In the genomic region with DNA sequence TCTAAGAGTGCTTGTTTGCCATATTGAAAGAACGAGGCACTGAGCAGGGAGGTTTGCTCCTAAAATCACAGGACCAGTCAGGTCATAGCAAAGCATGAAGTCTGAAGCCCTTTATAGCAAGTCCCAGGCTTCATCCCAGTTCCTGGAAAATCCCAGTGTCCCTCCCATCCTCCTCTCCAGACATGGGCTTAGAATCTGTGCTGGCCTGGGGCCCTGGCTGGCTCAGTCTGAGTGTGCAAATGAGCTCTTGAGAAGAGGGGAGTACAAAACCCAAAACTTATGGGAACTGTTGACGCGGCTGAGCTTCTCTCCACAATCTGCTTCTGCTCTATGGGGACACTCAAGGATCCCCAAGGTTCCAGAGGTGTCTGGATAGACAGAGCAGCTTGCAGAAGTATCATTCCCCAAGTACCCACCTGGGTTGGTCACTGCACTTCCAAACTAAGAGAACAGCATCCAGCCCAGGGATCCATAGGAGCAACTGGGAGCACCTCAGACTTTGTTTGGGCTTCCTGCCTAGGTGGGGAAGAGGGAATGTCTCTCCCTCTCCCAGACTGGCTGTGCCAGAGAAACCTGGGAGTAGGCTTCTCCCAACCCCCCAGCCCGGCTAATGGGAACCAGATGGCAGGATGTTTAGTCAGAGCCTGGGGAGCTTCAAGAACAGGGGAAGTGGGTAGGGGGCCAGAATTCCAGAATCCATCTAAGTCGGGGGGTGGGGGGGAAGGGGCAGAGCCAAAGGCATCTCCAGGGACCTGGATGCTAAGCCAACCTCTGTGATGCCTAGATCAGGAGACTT, we compare ENCODE assay signal across 10 mouse cellular contexts. TPM values are rescaled to one million over a fixed set of nuclear protein-coding genes. Genes with fewer than 3 reads are reported as not detected.
DNase-seq lines count a peak whose midpoint lies in the region; ATAC-seq and TF ChIP-seq lines count a peak whose summit lies in the region.
"Had no signal": no experiment of that assay in that cellular context is flagged by ENCODE, and none has a peak within 500 bp of the region (broad histone marks: within the 10 kb centered on the region; RNA-seq: fewer than 3 reads in every experiment).

No protein-coding gene starts in this region.

- peak overlapping the region; percentile 29; the same call in 1 of the 2 replicates for H3K27ac ChIP-seq in kidney, embryonic 16.5 days (ENCODE audit: low read length)
- peak overlapping the region; percentile 63; the same call in 1 of the 2 replicates for H3K27ac ChIP-seq in brown adipose tissue, adult 24 weeks (replicated peaks; ENCODE audit: low read depth, low read length)
- H3K27ac ChIP-seq in heart, embryonic 10.5 days: peak overlapping the region; percentile 59
- H3K27ac ChIP-seq in thymus, adult 2 months (ENCODE audit: control insufficient read depth, insufficient read depth, low read length): no peak overlapping the region

- 71% methylated on average over 4 of the region's 5 CpGs for WGBS in kidney, embryonic 16.5 days
- WGBS in heart, embryonic 10.5 days: 53% methylated on average over 5 of the region's 5 CpGs
- 85% methylated on average over 5 of the region's 5 CpGs for WGBS in thymus, adult 2 months

- no peaks in the 10 kb centered on the region for H3K4me1 ChIP-seq in kidney, embryonic 16.5 days (ENCODE audit: insufficient read depth, low read length)
- peaks cover 2% of the 10 kb centered on the region; the same call in 1 of the 2 replicates for H3K4me1 ChIP-seq in brown adipose tissue, adult 24 weeks (ENCODE audit: control insufficient read depth, insufficient read depth, insufficient read length, low read length)
- H3K4me1 ChIP-seq in heart, embryonic 10.5 days: no peaks in the 10 kb centered on the region
- no peaks in the 10 kb centered on the region for H3K4me1 ChIP-seq in thymus, adult 2 months (replicated peaks; ENCODE audit: control insufficient read depth, insufficient read depth, low read length)

- ATAC-seq in kidney, embryonic 16.5 days (ENCODE audit: low FRiP score, low TSS enrichment): no peak

- H3K4me2 ChIP-seq in kidney, embryonic 16.5 days (replicated peaks; ENCODE audit: low read depth, low read length): no peak overlapping the region

- DNase-seq in kidney, adult 8-10 months: no peak
- DNase-seq in heart, embryonic 10.5 days (ENCODE audit: low spot score): no peak
- DNase-seq in lung, postnatal 10 days: peak; percentile 65
- DNase-seq in adrenal gland, postnatal 10 days: no peak
- no peak for DNase-seq in layer of hippocampus, postnatal 36 days
- no peak for DNase-seq in thymus, adult 2 months
- DNase-seq: thymus, postnatal 4 days had no signal

- TF ChIP-seq CTCF in thymus, adult 2 months (IDR thresholded peaks at IDR 0.05; ENCODE audit: borderline replicate concordance, control insufficient read depth, extremely low read depth, insufficient read depth, low read length, poor library complexity): no peak

- no peaks in the 10 kb centered on the region for H3K36me3 ChIP-seq in kidney, embryonic 16.5 days (ENCODE audit: insufficient read depth, low read length)
- H3K36me3 ChIP-seq in heart, embryonic 10.5 days: no peaks in the 10 kb centered on the region
- H3K36me3 ChIP-seq in thymus, adult 2 months (ENCODE audit: control insufficient read depth, insufficient read depth, low read length): no peaks in the 10 kb centered on the region
- H3K36me3 ChIP-seq: G1E had no signal

- no peak for TF ChIP-seq POLR2A in thymus, adult 2 months (IDR thresholded peaks at IDR 0.05; ENCODE audit: control insufficient read depth, extremely low read depth, insufficient read depth, low read length, poor library complexity)

- H3K9me3 ChIP-seq in kidney, embryonic 16.5 days (ENCODE audit: low read length): no peaks in the 10 kb centered on the region
- H3K9me3 ChIP-seq in heart, embryonic 10.5 days: no peaks in the 10 kb centered on the region
- H3K9me3 ChIP-seq: G1E had no signal

- peaks cover 8% of the 10 kb centered on the region; the same call in 1 of the 2 replicates for H3K27me3 ChIP-seq in kidney, embryonic 16.5 days (ENCODE audit: insufficient read depth, low read length)
- peaks cover 47% of the 10 kb centered on the region for H3K27me3 ChIP-seq in heart, embryonic 10.5 days (ENCODE audit: insufficient read depth, poor library complexity, severe bottlenecking)
- H3K27me3 ChIP-seq in thymus, adult 2 months (ENCODE audit: control insufficient read depth, insufficient read depth, low read length): no peaks in the 10 kb centered on the region

- H3K9ac ChIP-seq in kidney, embryonic 16.5 days (replicated peaks; ENCODE audit: low read length): no peak overlapping the region

- no peak overlapping the region for H3K4me3 ChIP-seq in kidney, embryonic 16.5 days (ENCODE audit: low read length)
- H3K4me3 ChIP-seq in brown adipose tissue, adult 24 weeks (ENCODE audit: insufficient read depth, low read depth, low read length): no peak overlapping the region
- no peak overlapping the region for H3K4me3 ChIP-seq in heart, embryonic 10.5 days
- H3K4me3 ChIP-seq in thymus, adult 2 months (ENCODE audit: control insufficient read depth, insufficient read depth, low read length): no peak overlapping the region

RNA-seq across cellular contexts. Expression of a gene that starts 8.8 kb away (rescaled TPM):
- polyA plus RNA-seq in kidney, embryonic 16.5 days (2015; fragmentation: Nextera tagmentation; extraction: Ambion mirVana): 64.2 and 70.0 TPM in 2 replicates
- polyA plus RNA-seq in brown adipose tissue, adult 24 weeks (2012; ENCODE audit: insufficient read depth, insufficient read length, missing spikeins): 9.6 and 14.9 TPM in 2 replicates
- 83.7 and 90.0 TPM in 2 replicates for polyA plus RNA-seq in heart, embryonic 10.5 days (2016; fragmentation: Nextera tagmentation; extraction: Ambion mirVana)
- 10 to 100 TPM; 24.3 to 34.8 TPM for total RNA-seq in adrenal gland, postnatal 10 days (2021)
- total RNA-seq in layer of hippocampus, postnatal 36 days (2021): 1 to 10 TPM; 5.8 to 8.0 TPM
- 20.8 and 21.4 TPM in 2 replicates for polyA plus RNA-seq in thymus, adult 2 months (2012; rRNA removed)

RNA-seq across cellular contexts. Expression of a gene that starts 15.8 kb away (rescaled TPM):
- 98.7 and 109 TPM in 2 replicates for polyA plus RNA-seq in kidney, embryonic 16.5 days (2015; fragmentation: Nextera tagmentation; extraction: Ambion mirVana)
- polyA plus RNA-seq in brown adipose tissue, adult 24 weeks (2012; ENCODE audit: insufficient read depth, insufficient read length, missing spikeins): 67.1 and 108 TPM in 2 replicates
- 18.6 and 30.3 TPM in 2 replicates for polyA plus RNA-seq in heart, embryonic 10.5 days (2016; fragmentation: Nextera tagmentation; extraction: Ambion mirVana)
- 100 to 1,000 TPM; 207 to 268 TPM for total RNA-seq in adrenal gland, postnatal 10 days (2021)
- 10 to 100 TPM; 15.5 to 19.3 TPM for total RNA-seq in layer of hippocampus, postnatal 36 days (2021)
- polyA plus RNA-seq in thymus, adult 2 months (2012; rRNA removed): 83.6 and 91.6 TPM in 2 replicates
- total RNA-seq: G1E had no signal
- polyA plus RNA-seq: G1E had no signal

RNA-seq across cellular contexts. Expression of a gene that starts 32.5 kb away (rescaled TPM):
- not detected in 2 replicates for polyA plus RNA-seq in kidney, embryonic 16.5 days (2015; fragmentation: Nextera tagmentation; extraction: Ambion mirVana)
- not detected in 2 replicates for polyA plus RNA-seq in brown adipose tissue, adult 24 weeks (2012; ENCODE audit: insufficient read depth, insufficient read length, missing spikeins)
- polyA plus RNA-seq in heart, embryonic 10.5 days (2016; fragmentation: Nextera tagmentation; extraction: Ambion mirVana): not detected in 2 replicates
- not detected for total RNA-seq in adrenal gland, postnatal 10 days (2021)
- not detected for total RNA-seq in layer of hippocampus, postnatal 36 days (2021)
- polyA plus RNA-seq in thymus, adult 2 months (2012; rRNA removed): 1.7 and 2.2 TPM in 2 replicates
- total RNA-seq: G1E had no signal
- polyA plus RNA-seq: G1E had no signal

RNA-seq across cellular contexts. Expression of a gene that starts 35.2 kb away (rescaled TPM):
- polyA plus RNA-seq in kidney, embryonic 16.5 days (2015; fragmentation: Nextera tagmentation; extraction: Ambion mirVana): 0.19 TPM in 2 replicates
- not detected in 2 replicates for polyA plus RNA-seq in brown adipose tissue, adult 24 weeks (2012; ENCODE audit: insufficient read depth, insufficient read length, missing spikeins)
- 0.11 and 0.21 TPM in 2 replicates for polyA plus RNA-seq in heart, embryonic 10.5 days (2016; fragmentation: Nextera tagmentation; extraction: Ambion mirVana)
- 10 to 100 TPM; 11.7 to 17.0 TPM for total RNA-seq in adrenal gland, postnatal 10 days (2021)
- 100 to 1,000 TPM; 151 to 152 TPM for total RNA-seq in layer of hippocampus, postnatal 36 days (2021)
- 0.05 and 0.06 TPM in 2 replicates for polyA plus RNA-seq in thymus, adult 2 months (2012; rRNA removed)
- total RNA-seq: G1E had no signal
- polyA plus RNA-seq: G1E had no signal

RNA-seq across cellular contexts. Expression of a gene that starts 56.7 kb away (rescaled TPM):
- polyA plus RNA-seq in kidney, embryonic 16.5 days (2015; fragmentation: Nextera tagmentation; extraction: Ambion mirVana): 0.10 TPM in 1 of 2 replicates, not detected in the other
- not detected in 2 replicates for polyA plus RNA-seq in brown adipose tissue, adult 24 weeks (2012; ENCODE audit: insufficient read depth, insufficient read length, missing spikeins)
- polyA plus RNA-seq in heart, embryonic 10.5 days (2016; fragmentation: Nextera tagmentation; extraction: Ambion mirVana): 0.13 TPM in 1 of 2 replicates, not detected in the other
- under 1 TPM; 0.15 TPM for total RNA-seq in adrenal gland, postnatal 10 days (2021)
- 1 to 10 TPM; 2.1 to 2.9 TPM for total RNA-seq in layer of hippocampus, postnatal 36 days (2021)
- 0.03 and 0.07 TPM in 2 replicates for polyA plus RNA-seq in thymus, adult 2 months (2012; rRNA removed)
- total RNA-seq: G1E had no signal
- polyA plus RNA-seq: G1E had no signal
